ENCODE assay signal across 9 mouse cellular contexts in genomic region chr6:117552006-117552667, GRCm38 (mm10).
DNase-seq lines count a peak whose midpoint lies in the region; ATAC-seq and TF ChIP-seq lines count a peak whose summit lies in the region.
"Had no signal": no experiment of that assay in that cellular context is flagged by ENCODE, and none has a peak within 500 bp of the region (broad histone marks: within the 10 kb centered on the region; RNA-seq: fewer than 3 reads in every experiment).

No protein-coding gene starts in this region.

- no peak for ATAC-seq in midbrain, postnatal 0 days (ENCODE audit: low FRiP score)

- no peak overlapping the region for H3K4me3 ChIP-seq in brown adipose tissue, adult 24 weeks (ENCODE audit: insufficient read depth, low read depth, low read length)
- H3K4me3 ChIP-seq in heart, adult 2 months, result no peak overlapping the region
- no peak overlapping the region for H3K4me3 ChIP-seq in midbrain, postnatal 0 days (ENCODE audit: low read depth, low read length)

- no peaks in the 10 kb centered on the region for H3K79me2 ChIP-seq in heart, adult 2 months (replicated peaks; ENCODE audit: control insufficient read depth, insufficient read depth, low read length)

- peaks cover 21% of the 10 kb centered on the region for H3K4me1 ChIP-seq in brown adipose tissue, adult 24 weeks (ENCODE audit: control insufficient read depth, insufficient read depth, insufficient read length, low read length)
- H3K4me1 ChIP-seq in heart, adult 2 months (ENCODE audit: control insufficient read depth, insufficient read depth, low read length), result peaks cover 9% of the 10 kb centered on the region
- no peaks in the 10 kb centered on the region for H3K4me1 ChIP-seq in midbrain, postnatal 0 days (ENCODE audit: insufficient read depth, low read length)

- DNase-seq in Muller cell, postnatal 12 days (ENCODE audit: inconsistent ontology term), result peak; percentile 90
- peak; percentile 59 to 79 for DNase-seq in heart, adult 2 months
- peak; percentile 19 to 28 for DNase-seq in kidney, adult 8-10 months
- peak; percentile 33 for DNase-seq in midbrain, postnatal 0 days (ENCODE audit: low spot score)
- no peak for DNase-seq in cerebellum, adult 8-10 months
- DNase-seq in thymus, postnatal 10 days (ENCODE audit: low spot score in 2 of 2), result no peak
- no peak for DNase-seq in urinary bladder, adult 2 months (ENCODE audit: low spot score)

- H3K36me3 ChIP-seq in heart, adult 2 months (ENCODE audit: control insufficient read depth, insufficient read depth, low read length), result no peaks in the 10 kb centered on the region
- H3K36me3 ChIP-seq in midbrain, postnatal 0 days (ENCODE audit: insufficient read depth, low read length), result no peaks in the 10 kb centered on the region

- peak; percentile 96 for TF ChIP-seq EP300 in heart, adult 2 months (IDR thresholded peaks at IDR 0.05; ENCODE audit: insufficient read depth, low read depth, low read length)

- intact Hi-C loops in heart, adult 2 months (cut with DNase I), result loop anchor here (2.0 to 10.0 kb wide), 7 partner anchors 23 to 385 kb away; partner anchors contain the start of gene Cxcl12

- WGBS in heart, adult 2 months, result 17% methylated on average over 6 of the region's 6 CpGs
- WGBS in midbrain, postnatal 0 days, result 21% methylated on average over 6 of the region's 6 CpGs

- TF ChIP-seq POLR2A in heart, adult 2 months (IDR thresholded peaks at IDR 0.05; ENCODE audit: insufficient read depth, low read depth, low read length), result 0 out of 2 replicates have a peak, but pooled peaks have one; percentile 29

- no peaks in the 10 kb centered on the region for H3K27me3 ChIP-seq in heart, adult 2 months (ENCODE audit: control insufficient read depth, insufficient read depth, low read length)
- no peaks in the 10 kb centered on the region for H3K27me3 ChIP-seq in midbrain, postnatal 0 days (ENCODE audit: insufficient read depth, low read length)

- peak; percentile 50 for TF ChIP-seq CTCF in heart, adult 2 months (IDR thresholded peaks at IDR 0.05)
- no peak for TF ChIP-seq CTCF in midbrain, postnatal 0 days (IDR thresholded peaks at IDR 0.05)

- no peak overlapping the region for H3K4me2 ChIP-seq in midbrain, postnatal 0 days (ENCODE audit: low read depth, low read length, poor library complexity, severe bottlenecking)

- 0 out of 2 replicates have a peak overlapping the region, but pooled peaks have one; percentile 9 for H3K9ac ChIP-seq in heart, adult 2 months (ENCODE audit: low read depth, low read length)
- no peak overlapping the region; the same call in 1 of the 2 replicates for H3K9ac ChIP-seq in midbrain, postnatal 0 days (replicated peaks; ENCODE audit: low read length, poor library complexity, severe bottlenecking)
- H3K9ac ChIP-seq: liver, embryonic 14.5 days had no signal

- H3K27ac ChIP-seq in brown adipose tissue, adult 24 weeks (replicated peaks; ENCODE audit: low read depth, low read length), result peak overlapping the region; percentile 97
- peak overlapping the region; percentile 88 for H3K27ac ChIP-seq in heart, adult 2 months
- H3K27ac ChIP-seq in midbrain, postnatal 0 days (ENCODE audit: low read depth, low read length), result no peak overlapping the region
- H3K27ac ChIP-seq: liver, embryonic 14.5 days had no signal

- no peaks in the 10 kb centered on the region for H3K9me3 ChIP-seq in midbrain, postnatal 0 days (ENCODE audit: low read length)

Comparison
In these comparisons a context has a peak if more than half of its experiments do, and no peak if none do; other contexts are left out.
1. DNase-seq: peak in Muller cell, postnatal 12 days (single experiment), heart, adult 2 months (2 of 2), kidney, adult 8-10 months (2 of 2) and midbrain, postnatal 0 days (single experiment); none in cerebellum, adult 8-10 months (single experiment), thymus, postnatal 10 days (0 of 2) and urinary bladder, adult 2 months (single experiment).